Mouse (Mus musculus): ENCODE results near the gene Rundc3a.

Gene Rundc3a

DNA sequence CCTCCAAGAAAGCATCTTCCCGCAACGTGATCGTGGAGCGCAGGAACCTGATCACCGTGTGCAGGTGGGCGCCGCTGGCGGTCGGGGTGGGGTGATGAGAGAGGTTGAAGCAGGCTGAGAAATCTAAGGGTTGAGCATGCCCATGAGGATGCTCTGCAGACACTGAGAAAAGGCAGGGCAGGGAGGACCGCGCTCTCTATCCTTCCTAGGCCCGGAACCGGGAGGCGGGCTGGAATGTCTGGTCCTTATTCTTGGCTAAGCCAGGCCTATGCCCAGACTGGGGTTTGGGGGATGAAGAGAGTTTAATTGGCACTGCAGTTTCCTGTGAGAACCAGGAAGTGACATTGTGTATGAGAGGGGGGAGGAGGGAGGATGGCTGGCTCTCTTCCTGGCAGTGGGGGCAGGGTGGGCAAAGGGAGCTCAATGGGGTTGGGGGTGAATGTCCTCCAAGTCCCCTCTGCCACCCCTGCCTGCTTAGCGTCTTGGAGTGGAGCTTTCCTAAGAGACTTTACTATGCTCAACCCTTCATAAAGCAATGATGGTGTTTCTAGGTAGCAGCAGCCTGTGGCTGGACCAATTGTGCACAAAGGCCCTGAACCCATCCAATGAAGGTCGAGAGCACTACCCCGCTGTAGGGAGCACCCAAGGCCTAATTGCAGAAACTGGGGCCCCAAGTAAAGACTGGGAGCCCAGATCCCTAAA lies 667 bp downstream of the Rundc3a start:
- DNase-seq, result no peak

DNA sequence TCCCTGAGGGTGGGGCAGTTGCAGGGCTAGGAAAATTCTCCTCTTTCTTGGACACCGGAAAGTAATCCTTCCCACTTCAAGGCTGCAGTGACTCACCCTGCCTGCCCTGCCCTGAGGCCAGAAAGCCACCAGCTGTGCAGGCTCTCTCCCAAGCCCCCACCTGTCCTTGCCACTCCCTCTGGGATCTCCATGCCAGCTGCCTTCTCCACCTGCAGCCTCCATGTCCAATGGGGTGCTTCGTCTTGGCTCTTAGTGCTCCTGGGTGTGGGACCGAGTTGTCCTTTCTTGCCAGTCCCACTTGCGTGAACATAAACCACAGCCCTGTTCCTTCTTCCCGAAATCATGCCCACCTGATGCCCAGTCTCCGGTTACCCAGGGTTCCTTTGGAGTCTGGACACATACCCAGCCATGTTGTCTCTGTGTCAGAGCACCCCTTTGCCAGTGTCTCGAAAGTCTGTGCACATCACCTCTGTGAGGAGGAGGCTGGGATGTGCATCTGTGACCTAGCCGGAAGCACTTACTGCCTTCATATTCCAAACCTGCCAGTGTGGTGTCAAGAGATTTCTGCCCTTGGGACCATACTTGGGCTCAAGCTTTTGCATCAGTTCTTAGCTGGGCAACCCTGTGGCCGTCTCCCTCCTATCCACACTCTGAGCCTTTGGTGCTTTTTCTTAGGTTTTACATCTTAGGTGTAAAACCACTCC lies 1.4 kb downstream of the Rundc3a start:
- DNase-seq, result no peak

DNA sequence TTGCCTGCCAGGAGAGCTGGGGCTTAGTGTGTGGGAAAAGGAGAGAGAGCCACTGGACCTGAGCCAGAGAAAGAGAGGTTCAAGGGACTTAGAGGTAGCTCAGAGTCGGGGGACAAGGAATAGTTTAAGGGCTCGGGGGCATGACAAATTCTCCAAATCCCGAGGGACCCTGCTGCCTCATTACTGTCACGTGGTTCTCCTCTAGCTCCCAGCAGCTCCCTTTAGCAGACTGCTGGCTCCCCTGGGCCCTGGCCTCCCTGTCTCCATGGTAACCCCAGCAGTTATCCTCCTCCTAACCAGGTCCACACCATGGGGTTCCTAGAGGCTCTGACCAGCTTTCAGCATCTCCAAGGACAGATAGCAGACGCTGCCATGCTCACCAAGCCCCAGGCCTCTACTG lies 2.0 kb downstream of the Rundc3a start:
- DNase-seq, result no peak

DNA sequence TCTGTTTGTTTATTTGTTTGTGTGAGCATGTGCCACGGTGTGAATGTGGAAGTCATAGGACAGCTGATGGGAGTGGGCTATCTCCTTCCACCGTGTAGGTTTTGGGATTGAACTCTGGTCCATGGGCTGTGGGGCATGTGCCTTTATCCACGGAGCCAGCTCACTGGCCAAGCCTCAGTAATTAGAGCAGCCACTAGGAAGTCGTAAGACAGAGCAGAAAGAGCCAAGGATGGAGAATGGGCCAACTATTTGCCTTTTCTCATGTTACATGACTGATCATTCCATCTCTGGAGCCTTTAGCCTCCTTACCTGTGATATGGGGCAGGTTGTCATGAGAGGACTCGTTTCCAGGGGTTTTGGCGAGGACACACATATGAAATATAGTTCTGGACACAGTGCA lies 3.1 kb downstream of the Rundc3a start:
- DNase-seq, result no peak

DNA sequence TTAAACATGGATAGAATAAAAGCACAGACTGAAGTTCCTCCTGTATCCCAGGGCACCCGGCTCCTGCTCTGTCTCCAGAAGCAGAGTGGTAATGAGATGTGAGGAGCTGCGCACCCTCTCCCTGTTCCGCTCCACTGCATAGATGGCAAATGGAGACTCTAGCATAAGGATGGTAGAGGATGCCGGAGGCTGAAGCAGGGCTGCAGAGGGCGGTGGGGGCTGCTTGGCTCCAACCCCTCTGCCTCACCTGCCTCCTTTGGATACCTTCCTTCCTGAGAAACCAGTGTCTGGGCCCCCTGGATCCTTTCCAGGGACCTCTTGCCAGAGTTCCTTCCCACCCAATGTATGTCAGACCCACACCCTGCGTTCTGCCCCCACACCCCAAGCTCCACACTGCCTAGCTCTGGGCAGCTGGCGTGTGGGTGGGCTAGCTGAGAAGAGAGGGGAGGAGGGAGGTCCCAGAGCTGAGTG lies 3.5 kb downstream of the Rundc3a start:
- no peak for DNase-seq

DNA sequence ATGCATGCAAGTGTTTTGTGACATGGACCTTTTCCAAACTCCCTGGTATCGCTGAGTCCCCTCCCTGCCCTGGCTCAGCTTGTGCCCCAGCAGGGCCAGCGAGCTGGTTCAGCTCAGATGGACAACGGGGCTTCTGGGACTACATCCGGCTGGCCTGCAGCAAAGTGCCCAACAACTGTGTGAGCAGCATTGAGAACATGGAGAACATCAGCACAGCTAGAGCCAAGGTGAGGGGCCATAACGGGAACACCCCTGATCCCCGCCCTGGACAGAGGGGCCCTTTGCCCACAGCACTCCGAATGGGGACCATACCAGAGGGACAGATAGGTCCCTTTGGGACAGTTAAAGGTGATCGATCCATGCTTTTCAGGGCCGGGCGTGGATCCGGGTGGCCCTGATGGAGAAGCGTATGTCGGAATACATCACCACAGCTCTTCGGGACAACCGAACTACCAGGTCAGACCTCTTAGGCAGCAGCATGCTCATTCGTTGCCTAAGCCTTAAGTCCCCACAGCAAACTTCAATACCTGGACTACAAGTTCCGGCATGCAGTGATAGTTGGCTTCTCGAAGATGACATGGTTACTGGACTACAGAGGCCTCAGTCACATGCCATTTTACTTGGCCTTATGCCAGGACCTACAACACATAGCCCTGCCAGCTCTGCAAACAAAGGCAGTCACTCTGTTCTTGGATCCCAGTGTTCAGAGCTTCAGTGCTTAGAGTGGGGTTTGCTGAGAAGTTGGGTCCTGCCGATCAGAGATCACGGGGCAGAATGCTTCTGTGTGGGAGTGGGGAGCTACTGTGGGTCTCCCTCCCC lies 5.0 kb downstream of the Rundc3a start:
- peak in 1 of 2 experiments; percentile 30 for DNase-seq

DNA sequence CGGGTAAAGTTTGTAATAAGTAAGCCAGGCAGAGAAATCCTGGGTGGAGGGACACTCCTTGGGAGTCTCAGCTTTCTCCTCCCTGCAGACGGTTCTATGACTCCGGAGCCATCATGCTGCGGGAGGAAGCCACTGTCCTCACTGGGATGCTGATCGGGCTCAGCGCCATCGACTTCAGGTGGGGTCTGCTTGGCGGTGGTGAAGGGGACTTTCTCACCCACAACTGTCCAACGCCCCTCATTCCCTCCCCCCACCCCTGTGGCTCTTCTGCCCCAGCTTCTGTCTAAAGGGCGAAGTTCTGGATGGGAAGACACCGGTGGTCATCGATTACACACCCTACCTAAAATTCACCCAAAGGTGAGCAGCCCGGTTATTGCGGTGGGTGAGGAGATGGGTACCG lies 5.9 kb downstream of the Rundc3a start:
- DNase-seq, result no peak

DNA sequence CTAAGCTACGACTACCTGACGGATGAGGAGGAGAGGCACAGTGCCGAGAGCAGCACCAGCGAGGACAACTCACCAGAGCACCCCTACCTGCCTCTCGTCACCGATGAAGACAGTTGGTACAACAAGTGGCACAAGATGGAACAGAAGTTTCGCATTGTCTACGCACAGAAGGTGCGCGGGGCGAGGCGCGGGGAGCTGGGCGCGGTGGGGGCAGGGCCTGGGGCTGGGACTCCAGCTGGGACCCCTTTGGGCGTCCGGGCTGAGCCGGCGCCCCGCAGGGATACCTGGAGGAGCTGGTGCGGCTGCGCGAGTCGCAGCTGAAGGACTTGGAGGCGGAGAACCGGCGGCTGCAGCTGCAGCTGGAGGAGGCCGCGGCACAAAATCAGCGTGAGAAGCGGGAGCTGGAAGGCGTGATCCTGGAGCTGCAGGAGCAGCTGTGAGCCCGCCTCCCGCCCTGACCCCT lies 6.4 kb downstream of the Rundc3a start:
- DNase-seq, result no peak

DNA sequence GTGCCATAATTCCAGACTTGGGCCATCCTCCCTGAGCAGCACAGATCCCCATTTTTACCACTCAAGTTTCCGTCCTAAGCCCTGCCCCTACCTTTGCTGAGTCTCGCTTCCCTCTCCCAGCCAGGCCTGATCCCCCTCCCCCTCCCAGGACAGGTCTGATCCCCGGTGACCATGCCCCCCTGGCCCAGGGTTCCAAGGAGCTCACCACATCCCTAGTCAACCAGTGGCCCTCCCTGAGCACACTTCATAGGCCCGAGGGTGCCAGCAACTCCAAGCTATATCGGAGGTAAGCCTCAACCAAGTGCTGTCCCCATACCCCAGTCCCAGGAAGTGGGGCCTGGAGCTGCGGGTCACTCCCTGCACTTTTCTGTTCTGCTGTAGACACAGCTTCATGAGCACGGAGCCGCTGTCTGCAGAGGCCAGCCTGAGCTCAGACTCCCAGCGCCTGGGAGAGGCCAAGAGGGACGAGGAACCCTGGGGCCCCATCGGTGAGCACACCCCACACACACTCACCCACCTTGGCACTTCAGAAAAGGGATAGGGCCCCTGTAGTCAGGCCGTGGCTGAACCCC lies 7.4 kb downstream of the Rundc3a start:
- no peak for DNase-seq

DNA sequence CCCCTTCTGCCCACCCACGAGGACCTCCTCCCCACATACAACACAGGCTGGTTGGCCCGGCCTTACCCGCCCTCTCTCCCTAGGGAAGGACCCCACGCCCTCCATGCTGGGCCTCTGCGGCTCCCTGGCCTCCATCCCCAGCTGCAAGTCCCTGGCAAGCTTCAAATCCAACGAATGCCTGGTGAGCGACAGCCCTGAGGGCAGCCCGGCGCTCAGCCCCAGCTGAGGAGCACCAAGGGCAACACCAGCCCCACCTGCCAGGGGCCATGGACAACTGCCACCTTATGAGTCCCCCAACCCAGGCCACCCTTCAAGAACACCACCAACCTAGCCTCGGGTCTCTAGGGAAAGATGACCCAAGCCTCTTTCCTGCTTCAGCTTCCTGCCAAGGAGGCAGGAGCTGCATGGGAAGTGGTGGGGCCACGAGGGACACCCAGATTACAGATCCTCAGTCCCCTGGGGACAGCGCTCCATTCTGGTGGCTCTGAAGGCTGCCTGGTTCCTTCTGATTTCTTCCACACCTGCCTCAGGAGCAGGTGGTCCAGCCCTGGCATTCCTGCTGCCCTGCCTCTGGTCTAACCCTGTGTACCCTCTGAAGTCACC lies 8.8 kb downstream of the Rundc3a start:
- no peak for DNase-seq

DNA sequence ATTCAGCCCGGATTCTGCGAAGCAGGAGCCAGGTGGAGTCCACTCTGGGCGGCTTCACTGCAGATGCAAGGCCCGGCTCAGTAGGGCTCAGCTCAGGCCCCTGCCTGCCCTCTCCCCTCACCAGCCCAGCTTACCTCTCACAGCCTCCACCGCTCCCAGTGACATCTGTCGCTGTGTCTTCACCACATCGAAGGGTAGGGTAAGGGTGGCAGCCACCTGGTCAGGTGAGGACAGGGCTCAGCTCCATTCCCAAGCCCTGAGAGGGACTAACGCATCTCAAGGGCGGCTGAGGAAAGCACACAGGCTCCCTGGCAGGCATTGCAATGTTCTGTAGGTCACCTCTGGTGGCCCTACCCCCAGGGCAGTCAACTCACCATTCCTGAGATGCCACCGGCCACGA lies 10.5 kb downstream of the Rundc3a start:
- no peak for DNase-seq

DNA sequence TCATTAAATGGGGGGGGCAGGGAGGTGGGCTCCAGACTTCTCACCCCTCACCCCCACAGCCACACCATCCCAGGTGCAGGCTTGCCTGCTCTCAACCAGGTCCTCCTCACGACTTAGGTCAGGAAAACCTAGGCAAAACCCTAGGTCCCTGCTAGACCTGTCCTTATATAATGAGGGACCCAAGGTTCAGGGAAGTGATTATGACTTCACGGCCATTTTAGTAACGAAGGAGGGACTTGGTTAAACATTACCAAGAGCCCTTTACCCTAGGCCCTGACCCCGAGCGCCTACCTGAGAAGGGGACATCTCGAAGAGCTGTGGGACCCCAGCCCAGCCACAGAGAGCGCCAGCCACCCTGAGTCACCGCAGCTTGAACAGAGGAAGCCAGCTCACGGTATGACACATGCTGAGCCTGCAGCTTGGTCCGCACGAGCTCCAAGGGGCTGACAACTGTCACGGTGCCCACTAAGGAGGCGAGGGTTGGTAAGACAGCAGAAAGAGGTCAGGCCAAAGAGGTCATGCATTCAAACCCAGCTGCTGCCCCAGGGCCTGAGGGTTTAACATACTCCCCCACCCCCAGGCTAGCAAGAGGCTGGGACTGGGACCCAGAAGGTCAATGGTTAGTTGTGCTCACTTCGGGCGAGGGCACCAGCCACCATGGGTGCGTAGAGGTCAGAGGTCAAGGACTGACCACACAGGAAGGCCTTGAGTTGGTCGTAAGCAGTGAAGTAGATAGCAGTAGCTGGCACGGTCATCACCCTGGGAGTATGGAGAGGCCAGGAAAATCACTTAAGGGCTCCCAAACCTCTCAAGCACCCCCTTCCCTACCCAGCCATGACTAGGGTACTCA lies 11.2 kb downstream of the Rundc3a start:
- peak in 1 of 2 experiments; percentile 44 for DNase-seq

DNA sequence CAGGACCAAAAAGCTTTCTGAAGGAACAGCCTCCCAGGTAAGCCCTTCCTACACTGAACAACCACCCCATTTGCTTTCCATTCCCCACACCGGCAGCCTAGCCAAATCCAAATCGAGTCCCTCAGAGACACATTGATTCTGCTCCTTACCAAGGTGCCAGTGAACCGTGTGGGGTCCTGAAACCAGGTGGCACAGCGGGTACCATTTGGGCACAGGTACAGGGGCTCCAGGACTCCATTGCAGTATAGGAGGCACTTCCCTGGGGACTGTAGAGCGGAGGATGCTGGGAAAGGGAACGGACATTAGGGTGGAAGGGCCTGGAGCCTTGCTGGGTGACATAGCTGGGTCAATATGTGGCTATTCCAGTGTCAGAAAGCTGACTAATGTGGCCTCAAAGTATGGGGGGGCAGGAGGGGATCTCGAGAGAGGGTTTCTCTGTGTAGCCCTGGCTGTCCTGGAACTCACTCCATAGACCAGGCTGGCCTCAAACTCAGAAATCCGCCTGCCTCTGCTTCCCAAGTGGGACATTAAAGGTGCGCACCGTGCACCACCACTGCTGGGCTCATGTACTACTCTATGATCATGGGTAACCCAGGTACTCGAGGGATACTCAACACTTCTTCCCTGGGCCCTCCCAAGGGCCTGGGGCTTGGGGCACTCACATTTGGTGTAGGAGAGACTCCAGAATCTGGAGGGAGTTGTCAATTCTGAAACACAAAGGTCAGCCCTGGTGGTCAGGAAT lies 12.5 kb downstream of the Rundc3a start:
- no peak for DNase-seq

DNA sequence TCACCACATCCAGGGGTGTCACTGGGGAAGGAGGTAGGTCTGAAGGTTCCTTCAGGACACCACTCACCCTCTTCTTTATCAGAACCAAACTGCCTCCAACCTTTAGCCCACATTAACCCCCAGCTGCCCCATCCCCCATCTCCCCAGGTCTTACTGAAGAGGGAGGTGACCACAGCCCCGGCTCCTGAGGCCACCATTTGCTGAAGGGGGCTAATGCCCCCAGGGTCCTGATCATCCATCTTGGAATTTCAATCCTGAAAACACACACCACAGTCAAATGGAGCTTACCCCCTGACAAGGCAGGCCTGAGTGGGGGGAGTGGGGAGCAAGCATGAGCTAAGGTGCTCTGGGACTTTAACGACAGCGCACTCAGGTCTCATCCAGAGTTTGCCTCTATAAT lies 13.2 kb downstream of the Rundc3a start:
- DNase-seq, result no peak

DNA sequence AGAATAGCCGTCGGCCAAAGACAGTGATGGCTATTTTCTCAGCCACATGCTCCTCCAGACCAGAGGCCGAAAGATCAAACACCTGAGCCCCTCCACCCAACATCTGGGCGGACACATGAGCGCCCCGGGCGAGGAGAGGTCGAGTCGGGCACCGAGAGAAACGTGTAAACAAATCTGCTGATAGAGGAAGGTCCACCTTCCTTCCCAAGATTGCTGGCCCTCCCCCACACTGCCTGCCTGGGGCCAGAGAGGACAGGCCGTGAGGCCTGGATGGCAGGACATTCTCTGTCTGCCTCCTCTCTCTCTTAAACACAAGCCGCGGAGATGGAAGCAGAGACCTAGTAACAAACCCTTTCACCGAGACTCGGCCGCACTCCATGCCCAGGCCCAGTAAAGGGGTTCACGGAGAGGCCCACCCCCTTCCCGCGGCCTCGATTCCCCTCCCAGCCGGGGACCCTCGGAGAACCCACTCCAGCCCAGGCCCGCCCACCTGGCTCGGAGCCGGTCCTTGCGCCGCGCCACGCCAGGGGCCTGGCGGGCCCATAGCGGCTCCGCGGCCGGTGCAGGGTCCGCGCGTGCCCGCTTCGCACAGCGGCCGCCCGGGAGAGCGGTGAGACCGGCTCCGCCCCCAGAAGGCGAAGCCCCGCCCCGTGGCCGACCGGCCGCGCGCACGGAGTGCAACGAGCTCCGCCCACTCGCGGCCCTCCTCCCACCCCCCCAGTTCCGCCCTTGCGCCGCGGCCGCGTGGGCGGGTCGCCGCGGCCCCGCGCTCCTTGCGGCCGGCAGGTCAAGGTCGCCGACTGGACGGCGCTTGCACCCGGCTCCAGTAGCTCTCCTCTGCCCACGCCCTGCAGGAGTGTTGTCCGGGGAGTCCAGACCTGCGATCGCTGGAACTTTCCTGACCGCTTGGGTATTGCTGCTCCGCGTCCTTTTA lies 14.0 kb downstream of the Rundc3a start:
- DNase-seq, result peak; percentile 88 to 91

DNA sequence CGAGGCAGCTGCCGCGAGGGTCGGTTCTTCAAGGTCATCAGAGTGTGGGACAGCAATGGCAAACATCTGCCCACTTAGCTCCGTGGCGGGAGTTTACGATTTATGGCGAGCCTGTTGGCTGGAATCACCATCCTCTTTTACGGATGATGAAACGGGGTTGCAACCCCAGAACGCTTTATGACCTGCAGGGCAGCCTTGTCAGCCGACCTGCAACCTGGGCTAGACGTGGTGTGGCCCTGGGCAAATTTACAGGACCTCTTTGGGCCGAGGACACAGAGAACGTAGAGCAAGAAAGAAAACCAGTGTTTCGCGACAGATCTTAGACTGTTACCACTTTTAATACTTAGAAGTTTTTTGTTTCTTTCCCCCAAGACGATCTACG lies 14.6 kb downstream of the Rundc3a start, which contains the start of gene Slc25a39:
TSS of gene Slc25a39 (minus strand) at position 113 of the 382 bp plus-strand sequence.
- no peak for DNase-seq

DNA sequence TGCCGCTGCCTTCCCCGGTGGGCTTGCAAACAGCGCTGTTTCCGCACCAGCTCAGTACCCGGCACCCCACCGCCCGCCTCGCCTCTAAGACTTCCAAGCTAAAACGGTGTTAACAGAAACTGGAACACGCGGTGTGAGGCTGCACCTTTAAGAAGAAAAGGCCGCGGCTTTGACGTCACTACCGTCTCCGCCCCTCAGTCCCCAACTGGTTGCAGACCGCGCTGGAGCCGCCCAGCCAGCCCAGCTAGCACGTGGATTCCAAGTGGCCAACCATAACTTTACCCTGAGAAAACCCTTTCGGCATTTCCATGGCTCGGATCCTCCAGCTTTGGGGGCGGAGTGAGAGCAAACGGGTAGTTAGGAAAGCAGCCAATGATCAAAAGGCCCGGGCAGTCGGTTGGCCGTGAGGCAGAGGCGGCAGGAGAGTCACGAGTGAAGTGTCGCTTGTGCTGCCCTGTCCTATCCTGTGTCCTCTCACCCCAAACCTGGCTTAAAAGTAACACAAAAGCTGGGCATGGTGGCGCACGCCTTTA lies 15.2 kb downstream of the Rundc3a start:
- DNase-seq, result peak; percentile 98 to 99

DNA sequence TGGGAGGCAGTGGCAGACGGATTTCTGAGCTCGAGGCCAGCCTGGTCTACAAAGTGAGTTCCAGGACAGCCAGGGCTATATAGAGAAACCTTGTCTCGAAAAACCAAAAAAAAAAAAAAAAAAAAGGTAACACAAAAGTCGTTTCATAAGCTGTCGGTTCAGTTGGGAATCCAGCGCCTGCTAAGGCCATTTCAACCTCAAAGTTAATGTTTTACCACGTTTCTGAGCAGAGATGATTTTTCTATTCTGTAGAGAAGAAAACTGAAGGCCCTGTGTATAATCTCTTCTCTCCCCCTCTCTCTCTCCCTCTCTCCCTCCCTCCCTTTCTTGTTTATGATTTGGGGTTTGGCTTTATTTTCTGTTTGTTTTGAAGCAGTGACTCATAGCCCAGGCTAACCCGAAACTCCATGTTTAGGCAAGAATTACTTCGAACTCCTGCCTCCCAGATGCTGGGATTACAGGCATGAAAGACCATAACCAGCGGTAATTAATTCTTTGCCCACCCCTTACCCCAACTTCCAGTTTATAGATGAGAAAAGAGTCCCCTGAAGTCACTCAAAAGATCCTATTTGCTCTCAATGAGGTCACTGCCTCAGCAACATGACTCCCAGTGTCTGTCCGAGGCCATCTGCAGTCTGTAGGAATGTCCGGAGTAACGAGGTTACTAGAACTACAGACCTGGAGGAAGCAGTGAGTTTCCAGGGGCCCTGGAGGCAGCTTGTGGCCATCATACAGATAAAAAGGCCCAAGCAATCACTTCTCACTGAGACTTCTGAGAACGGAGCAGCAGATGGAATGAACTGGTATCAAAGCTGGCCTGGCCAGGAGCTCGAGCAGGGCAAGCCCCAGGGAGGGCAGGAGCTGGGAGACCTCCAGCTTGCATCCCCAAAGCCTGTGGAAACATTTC lies 15.9 kb downstream of the Rundc3a start:
- no peak for DNase-seq

Data from lung, adult 18-20 months (tissue).